Mouse (Mus musculus): ENCODE measurements around the gene Hoxd13. TPM values are rescaled to one million over a fixed set of nuclear protein-coding genes. Genes with fewer than 3 reads are reported as not detected.

The Hoxd13 gene
- total RNA-seq (2023) = not detected

DNA sequence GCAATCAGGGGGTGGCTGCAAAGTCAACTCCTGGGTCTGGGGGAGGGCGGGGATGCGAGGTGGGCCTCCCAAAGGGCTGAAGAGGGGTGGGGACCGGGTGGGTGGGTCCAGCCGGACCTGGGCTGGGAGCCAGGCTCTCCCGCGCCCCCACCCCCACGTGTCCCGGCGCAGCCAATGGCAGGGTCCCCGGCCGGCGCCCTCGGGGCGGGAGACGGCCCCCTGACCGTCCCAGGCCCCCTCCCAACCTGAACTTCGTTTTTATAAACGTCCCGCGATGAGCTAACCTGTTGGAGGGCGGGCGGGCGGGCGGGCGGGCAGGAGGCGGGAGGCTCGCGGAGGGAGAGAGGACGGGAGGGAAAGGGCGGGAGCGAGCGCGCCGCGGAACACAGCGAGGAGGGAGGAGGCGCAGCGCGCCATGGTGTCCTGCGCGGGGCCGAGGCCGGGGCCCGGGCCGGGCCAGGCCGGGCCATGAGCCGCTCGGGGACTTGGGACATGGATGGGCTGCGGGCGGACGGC is at the start of gene Hoxd13:
Gene Hoxd13 (plus strand): TSS at position 469 of the 516 bp plus-strand sequence.

DNA sequence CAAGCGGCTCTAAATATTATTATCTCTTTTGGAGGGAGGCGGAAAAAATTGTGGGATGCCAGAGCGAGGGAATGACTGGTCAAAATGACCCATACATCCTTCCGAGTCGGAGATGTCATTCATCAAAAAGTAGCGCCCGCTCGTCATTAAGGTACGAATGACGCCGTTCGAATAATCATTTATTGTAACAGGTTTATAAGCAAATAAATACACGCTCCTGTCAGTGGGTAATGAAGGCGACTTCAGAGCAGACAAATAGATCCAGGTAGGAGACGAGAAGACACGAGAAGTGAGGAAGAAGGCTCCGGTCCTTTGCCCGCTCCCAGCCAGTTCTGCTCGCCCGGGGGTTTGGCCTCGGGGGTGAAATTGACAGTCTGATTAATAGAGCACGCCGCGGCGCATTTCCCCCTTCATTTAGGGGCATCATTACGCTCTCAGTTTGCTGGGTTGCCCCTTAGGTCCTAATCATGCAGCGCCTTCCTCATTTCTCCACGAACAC is 8.6 kb upstream of the Hoxd13 start, which contains the start of gene Evx2:
Gene Evx2 (minus strand): TSS at position 51 of the 499 bp plus-strand sequence.

DNA sequence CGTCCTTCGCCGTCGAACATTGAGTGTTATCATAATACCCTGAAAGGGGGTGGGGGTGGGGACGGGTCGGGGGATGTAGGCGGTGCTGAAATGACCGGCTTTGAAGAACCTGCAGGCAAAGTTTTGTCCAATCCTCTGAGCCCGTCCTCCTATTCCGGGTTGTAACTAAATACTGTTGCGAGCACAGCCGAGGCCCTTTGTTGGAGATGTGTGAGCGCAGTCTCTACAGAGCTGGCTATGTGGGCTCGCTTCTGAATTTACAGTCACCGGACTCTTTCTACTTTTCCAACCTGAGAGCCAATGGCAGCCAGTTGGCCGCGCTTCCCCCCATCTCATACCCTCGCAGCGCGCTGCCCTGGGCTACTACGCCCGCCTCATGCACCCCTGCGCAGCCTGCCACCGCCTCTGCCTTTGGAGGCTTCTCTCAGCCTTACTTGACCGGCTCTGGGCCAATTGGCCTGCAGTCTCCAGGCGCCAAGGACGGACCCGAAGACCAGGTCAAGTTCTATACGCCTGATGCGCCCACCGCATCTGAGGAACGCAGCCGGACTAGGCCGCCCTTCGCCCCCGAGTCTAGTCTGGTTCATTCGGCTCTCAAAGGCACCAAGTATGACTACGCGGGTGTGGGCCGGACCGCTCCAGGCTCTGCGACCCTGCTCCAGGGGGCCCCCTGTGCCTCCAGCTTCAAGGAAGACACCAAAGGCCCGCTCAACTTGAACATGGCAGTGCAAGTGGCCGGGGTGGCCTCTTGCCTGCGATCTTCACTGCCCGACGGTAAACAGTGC is 7.0 kb downstream of the Hoxd13 start, which contains the start of gene Hoxd12:
Gene Hoxd12 (plus strand): TSS at position 133 of the 785 bp plus-strand sequence.

DNA sequence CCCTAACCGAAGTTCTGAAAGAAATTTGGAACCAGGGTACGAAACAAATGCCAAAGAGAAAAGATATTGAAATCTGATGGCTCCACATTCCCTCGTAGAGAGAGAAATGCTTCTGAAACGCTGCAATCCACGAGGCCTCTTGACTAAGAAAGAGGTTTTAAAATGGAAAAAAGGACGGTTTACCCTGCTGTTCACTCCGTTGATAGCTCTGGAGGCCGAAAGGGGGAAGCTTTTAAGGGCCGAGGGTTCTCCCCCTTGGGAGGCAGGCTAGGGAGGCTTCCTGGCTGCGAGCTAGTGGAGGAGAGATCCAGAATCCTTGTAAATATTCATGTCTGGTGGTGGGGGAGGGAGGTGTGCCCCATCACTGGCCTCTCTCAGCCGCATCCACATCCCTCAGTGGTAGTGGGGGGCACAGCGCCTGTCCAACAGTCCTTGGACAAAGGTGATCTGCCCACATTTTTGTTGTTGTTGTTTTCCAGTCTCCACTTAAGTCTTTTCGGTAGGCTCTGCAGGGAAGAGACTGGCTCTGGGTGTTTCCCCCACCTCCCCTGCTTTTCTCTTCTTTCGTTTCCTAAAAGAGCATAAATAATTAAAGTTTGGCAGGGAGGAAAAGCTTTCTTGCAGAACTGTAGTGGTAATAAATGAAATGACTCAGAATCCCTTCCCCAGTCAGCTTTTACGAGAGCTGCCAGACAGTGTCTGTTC is 10.9 kb downstream of the Hoxd13 start, which contains the start of gene Hoxd11:
Gene Hoxd11 (plus strand): TSS at position 667 of the 705 bp plus-strand sequence.

DNA sequence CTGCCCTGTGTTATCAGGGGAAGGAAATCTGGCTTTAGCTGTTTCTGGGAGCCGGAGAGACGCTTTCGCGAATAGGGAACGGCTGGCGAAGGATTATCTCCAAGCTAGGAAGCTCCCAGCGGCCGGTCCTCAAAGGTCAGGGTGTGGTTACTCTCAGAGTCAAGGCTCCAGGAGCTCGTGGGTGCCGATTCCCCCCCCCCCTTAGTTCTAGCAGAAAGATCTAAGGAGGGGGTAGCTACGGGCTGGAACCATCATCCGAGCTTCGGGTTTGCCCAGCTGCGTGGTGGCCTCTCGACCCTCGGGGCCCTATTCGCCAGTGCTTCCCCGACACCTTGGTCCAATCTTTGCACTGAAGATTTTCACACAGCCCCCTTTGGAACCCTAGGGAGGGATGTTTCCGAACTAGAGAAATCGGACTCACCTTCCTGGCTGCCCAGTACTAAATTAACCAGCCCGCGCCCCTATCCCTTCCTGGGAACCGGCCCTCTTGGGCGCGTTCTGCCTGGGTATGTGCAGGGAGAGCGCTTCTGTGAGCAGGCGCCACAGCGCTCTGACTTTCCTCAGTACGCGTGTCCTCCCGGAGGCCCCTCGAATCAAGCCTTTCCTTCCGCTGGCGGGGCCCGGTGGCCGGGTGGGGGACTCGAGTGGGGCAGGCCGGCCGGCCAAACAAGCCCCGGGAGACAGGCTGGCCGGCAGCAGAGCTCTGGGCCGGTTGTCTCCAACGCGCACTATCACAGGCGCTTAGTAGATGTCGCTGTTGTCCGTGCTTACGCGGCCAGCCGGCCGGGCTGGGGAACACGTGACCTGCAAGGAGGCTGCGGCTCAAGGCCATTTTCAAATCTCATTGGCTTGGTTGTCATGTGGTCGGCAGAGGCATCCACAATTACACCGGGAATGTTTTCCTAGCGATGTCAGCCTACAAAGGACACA is 23.2 kb downstream of the Hoxd13 start, which contains the start of gene Hoxd10:
Gene Hoxd10 (plus strand): TSS at position 903 of the 930 bp plus-strand sequence.

DNA sequence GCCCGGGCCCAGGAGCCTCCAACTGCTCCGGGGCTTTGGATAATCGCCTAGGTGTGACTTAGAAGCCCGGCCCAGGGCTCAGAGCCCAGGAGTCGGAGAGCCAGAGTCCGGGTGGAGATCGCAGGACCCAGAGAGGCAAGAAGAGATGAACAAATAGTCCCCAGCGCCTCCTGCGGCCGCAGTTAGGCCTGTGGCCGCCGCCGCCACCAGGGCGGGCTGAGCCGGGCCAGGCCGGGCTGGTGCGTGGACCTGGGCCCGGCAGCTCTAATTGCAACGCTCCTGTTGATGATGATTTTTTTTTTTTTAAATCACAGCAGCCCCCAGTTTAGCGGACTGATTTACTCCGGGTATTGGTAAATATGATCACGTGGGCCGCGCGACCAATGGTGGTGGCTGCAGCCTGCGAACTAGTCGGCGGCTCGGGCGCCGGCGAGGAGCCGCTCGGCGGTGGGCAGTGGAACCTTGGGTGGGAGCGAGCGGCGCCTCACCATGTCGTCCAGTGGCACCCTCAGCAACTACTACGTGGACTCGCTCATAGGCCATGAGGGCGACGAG is 29.5 kb downstream of the Hoxd13 start, which contains the start of gene Hoxd9:
Gene Hoxd9 (plus strand): TSS at position 161 of the 555 bp plus-strand sequence.

DNA sequence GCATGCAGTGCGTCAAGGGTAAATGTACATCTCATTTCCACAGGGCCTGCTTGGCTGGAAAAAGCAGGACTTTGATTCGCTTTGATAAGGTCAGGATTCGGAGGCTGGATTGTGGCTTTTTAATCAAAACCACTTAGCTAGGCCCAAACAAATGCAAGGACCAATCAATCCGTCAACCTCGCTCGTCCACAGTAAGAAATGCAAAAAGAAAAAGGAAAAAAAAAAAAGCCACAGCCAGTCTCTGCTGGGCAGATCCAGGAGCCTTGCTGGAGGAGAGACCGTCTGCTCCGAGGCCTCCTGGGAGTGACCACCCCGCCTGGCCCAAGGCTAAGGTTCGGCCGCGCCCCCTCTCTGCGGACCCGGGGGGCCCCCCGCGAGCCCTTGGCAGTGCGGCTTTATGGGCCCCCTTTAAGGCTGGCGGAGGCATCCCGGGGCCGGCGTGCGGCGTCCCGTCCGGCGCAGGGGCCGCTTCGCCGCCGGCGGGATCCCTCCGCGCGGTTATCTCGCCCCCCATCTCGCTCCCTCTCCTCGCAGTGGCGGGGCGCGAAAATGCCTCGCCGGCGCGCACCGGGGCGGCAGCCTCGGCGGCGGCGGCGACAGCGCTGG is 36.4 kb downstream of the Hoxd13 start, which contains the start of gene Hoxd8:
Gene Hoxd8 (plus strand): TSS at position 223 of the 606 bp plus-strand sequence.

DNA sequence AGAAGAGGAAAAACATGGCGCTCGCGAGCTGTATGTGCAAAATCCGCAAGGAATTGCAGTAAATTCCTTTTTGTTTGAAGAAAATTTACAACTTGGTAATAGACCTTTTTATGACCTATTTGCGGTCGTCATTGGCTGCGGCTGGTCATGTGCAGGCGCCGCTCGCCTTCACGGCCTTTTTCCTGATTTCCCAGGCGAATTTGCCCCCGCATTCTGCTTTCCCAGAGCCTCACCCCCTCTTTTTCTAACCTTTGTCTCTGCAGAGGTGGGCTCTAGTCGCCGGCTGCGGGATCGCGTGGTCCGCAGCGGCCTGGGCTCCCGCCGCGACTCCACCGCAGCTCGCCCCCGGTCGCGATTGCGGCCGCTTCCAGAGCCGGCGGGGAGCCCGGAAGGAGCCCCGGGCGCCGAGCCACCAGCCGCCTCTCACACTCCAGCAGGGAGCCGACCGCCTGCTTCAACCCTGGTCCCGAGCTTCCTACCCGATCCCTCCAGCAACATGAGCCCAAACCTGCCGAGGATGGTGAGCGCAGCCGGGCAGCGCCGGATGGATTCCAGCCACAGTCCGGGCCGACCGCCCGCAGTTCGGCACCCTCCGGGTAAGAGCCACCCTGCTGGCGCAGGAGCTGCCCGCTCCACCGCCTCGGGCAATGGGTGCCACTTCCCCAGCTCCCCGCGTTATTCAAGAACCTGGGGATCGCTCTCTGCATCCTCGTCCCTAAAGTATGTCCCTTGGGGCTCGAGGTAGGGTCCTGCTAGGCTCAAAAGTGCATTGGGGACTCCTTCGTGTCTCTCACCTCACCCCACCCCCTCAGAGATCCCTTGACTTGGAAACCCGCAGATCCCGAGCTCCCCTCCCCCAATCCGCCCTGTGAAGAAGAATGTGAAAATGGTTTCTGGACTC is 43.9 kb downstream of the Hoxd13 start, which contains the start of the genes Hoxd3 and Hoxd4:
Gene Hoxd3 (plus strand): TSS at position 207 of the 901 bp plus-strand sequence.
Gene Hoxd4 (plus strand): TSS at position 209 of the 901 bp plus-strand sequence.

Other genes starting within 250 kb of the Hoxd13 start
- 10 to 100 TPM; 42.3 to 47.5 TPM for gene Lnpk, start 88.9 kb upstream of the Hoxd13 start, total RNA-seq (2023)
- gene Evx2, start 8.8 kb upstream of the Hoxd13 start, total RNA-seq (2023) = not detected
- not detected for gene Hoxd12, start 6.7 kb downstream of the Hoxd13 start, total RNA-seq (2023)
- gene Hoxd11, start 11.2 kb downstream of the Hoxd13 start, total RNA-seq (2023) = not detected
- not detected for gene Hoxd10, start 23.6 kb downstream of the Hoxd13 start, total RNA-seq (2023)
- not detected for gene Hoxd9, start 29.4 kb downstream of the Hoxd13 start, total RNA-seq (2023)
- not detected for gene Hoxd8, start 36.3 kb downstream of the Hoxd13 start, total RNA-seq (2023)
- gene Hoxd3, start 43.6 kb downstream of the Hoxd13 start, total RNA-seq (2023) = not detected
- not detected for gene Hoxd4, start 43.6 kb downstream of the Hoxd13 start, total RNA-seq (2023)
- not detected for gene Gm28230, start 58.4 kb downstream of the Hoxd13 start, total RNA-seq (2023)
- not detected for gene Hoxd1, start 94.7 kb downstream of the Hoxd13 start, total RNA-seq (2023)
- 10 to 100 TPM; 14.1 to 14.7 TPM for gene Mtx2, start 157.5 kb downstream of the Hoxd13 start, total RNA-seq (2023)